ENCODE assay signal across 9 mouse cellular contexts in genomic region chr6:17750041-17750660, GRCm38 (mm10). TPM values are rescaled to one million over a fixed set of nuclear protein-coding genes. Genes with fewer than 3 reads are reported as not detected.
DNase-seq lines count a peak whose midpoint lies in the region; ATAC-seq and TF ChIP-seq lines count a peak whose summit lies in the region.
"Had no signal": no experiment of that assay in that cellular context is flagged by ENCODE, and none has a peak within 500 bp of the region (broad histone marks: within the 10 kb centered on the region; RNA-seq: fewer than 3 reads in every experiment).

No protein-coding gene starts in this region.

- no peak overlapping the region for H3K9ac ChIP-seq in stomach, embryonic 14.5 days (replicated peaks; ENCODE audit: low read depth, low read length)
- no peak overlapping the region for H3K9ac ChIP-seq in stomach, postnatal 0 days (ENCODE audit: low read length)
- no peak overlapping the region for H3K9ac ChIP-seq in limb, embryonic 14.5 days (ENCODE audit: low read depth, low read length, severe bottlenecking)
- H3K9ac ChIP-seq in stomach, embryonic 16.5 days (ENCODE audit: low read length) = no peak overlapping the region

- no peak for ATAC-seq in stomach, embryonic 14.5 days (ENCODE audit: insufficient number of reproducible peaks, insufficient read depth, low FRiP score, low read depth)
- no peak for ATAC-seq in stomach, postnatal 0 days (ENCODE audit: low FRiP score, low TSS enrichment)
- ATAC-seq in limb, embryonic 14.5 days (ENCODE audit: low FRiP score, low read depth) = no peak
- ATAC-seq in stomach, embryonic 16.5 days (ENCODE audit: insufficient read depth, low FRiP score) = no peak
- ATAC-seq: inflammation-experienced regulatory T-cells, adult 6 months had no signal

- no peak overlapping the region for H3K27ac ChIP-seq in stomach, embryonic 14.5 days (ENCODE audit: low read length)
- no peak overlapping the region for H3K27ac ChIP-seq in stomach, postnatal 0 days (replicated peaks)
- H3K27ac ChIP-seq in limb, embryonic 14.5 days (replicated peaks; ENCODE audit: low read depth, low read length) = no peak overlapping the region
- H3K27ac ChIP-seq in stomach, embryonic 16.5 days (ENCODE audit: low read length) = no peak overlapping the region
- no peak overlapping the region for H3K27ac ChIP-seq in kidney, adult 2 months (ENCODE audit: insufficient read depth, low read depth, low read length)

- WGBS in stomach, embryonic 14.5 days = 72% methylated on average over 9 of the region's 9 CpGs
- 71% methylated on average over 9 of the region's 9 CpGs for WGBS in stomach, postnatal 0 days
- WGBS in limb, embryonic 14.5 days = 77% methylated on average over 9 of the region's 9 CpGs
- WGBS in stomach, embryonic 16.5 days = 78% methylated on average over 9 of the region's 9 CpGs
- 90% methylated on average over 9 of the region's 9 CpGs for WGBS in kidney, adult 2 months

- H3K27me3 ChIP-seq in stomach, embryonic 14.5 days (ENCODE audit: control insufficient read depth, insufficient read depth, low read length) = no peaks in the 10 kb centered on the region
- no peaks in the 10 kb centered on the region for H3K27me3 ChIP-seq in stomach, postnatal 0 days (ENCODE audit: control insufficient read depth, insufficient read depth, low read length)
- H3K27me3 ChIP-seq in limb, embryonic 14.5 days (ENCODE audit: control insufficient read depth, insufficient read depth, low read length) = no peaks in the 10 kb centered on the region
- no peaks in the 10 kb centered on the region for H3K27me3 ChIP-seq in stomach, embryonic 16.5 days (ENCODE audit: control insufficient read depth, insufficient read depth, low read length)
- H3K27me3 ChIP-seq in kidney, adult 2 months (replicated peaks; ENCODE audit: control insufficient read depth, insufficient read depth, low read length) = no peaks in the 10 kb centered on the region

- H3K36me3 ChIP-seq in stomach, embryonic 14.5 days (ENCODE audit: control insufficient read depth, insufficient read depth, low read length) = no peaks in the 10 kb centered on the region
- H3K36me3 ChIP-seq in stomach, postnatal 0 days (ENCODE audit: control insufficient read depth, insufficient read depth, low read length) = no peaks in the 10 kb centered on the region
- no peaks in the 10 kb centered on the region for H3K36me3 ChIP-seq in limb, embryonic 14.5 days (ENCODE audit: control insufficient read depth, insufficient read depth, low read length)
- no peaks in the 10 kb centered on the region for H3K36me3 ChIP-seq in stomach, embryonic 16.5 days (ENCODE audit: control insufficient read depth, insufficient read depth, low read length)
- no peaks in the 10 kb centered on the region for H3K36me3 ChIP-seq in kidney, adult 2 months (ENCODE audit: control insufficient read depth, insufficient read depth, low read length)

- 0 out of 2 replicates have a peak overlapping the region, but pooled peaks have one; percentile 25 for H3K4me3 ChIP-seq in stomach, embryonic 14.5 days (ENCODE audit: low read depth, low read length)
- no peak overlapping the region for H3K4me3 ChIP-seq in stomach, postnatal 0 days (ENCODE audit: low read depth, low read length)
- H3K4me3 ChIP-seq in limb, embryonic 14.5 days (replicated peaks; ENCODE audit: low read length) = no peak overlapping the region
- H3K4me3 ChIP-seq in stomach, embryonic 16.5 days (replicated peaks; ENCODE audit: low read length) = 0 out of 2 replicates have a peak overlapping the region, but pooled peaks have one; percentile 2
- no peak overlapping the region for H3K4me3 ChIP-seq in kidney, adult 2 months (ENCODE audit: insufficient read depth, low read depth, low read length)

- no peaks in the 10 kb centered on the region for H3K9me3 ChIP-seq in stomach, embryonic 14.5 days (ENCODE audit: control insufficient read depth, low read depth, low read length)
- no peaks in the 10 kb centered on the region for H3K9me3 ChIP-seq in stomach, postnatal 0 days (ENCODE audit: control insufficient read depth, low read length)
- H3K9me3 ChIP-seq in limb, embryonic 14.5 days (ENCODE audit: control insufficient read depth, low read length) = no peaks in the 10 kb centered on the region
- no peaks in the 10 kb centered on the region for H3K9me3 ChIP-seq in stomach, embryonic 16.5 days (replicated peaks; ENCODE audit: control insufficient read depth, low read length)

- H3K4me1 ChIP-seq in stomach, embryonic 14.5 days (ENCODE audit: control insufficient read depth, insufficient read depth, low read length) = 0 out of 2 replicates have a peak, but pooled peaks cover 2% of the 10 kb centered on the region
- H3K4me1 ChIP-seq in stomach, postnatal 0 days (replicated peaks; ENCODE audit: control insufficient read depth, insufficient read depth) = no peaks in the 10 kb centered on the region
- H3K4me1 ChIP-seq in limb, embryonic 14.5 days (ENCODE audit: control insufficient read depth, insufficient read depth, low read length) = 0 out of 2 replicates have a peak, but pooled peaks cover 5% of the 10 kb centered on the region
- H3K4me1 ChIP-seq in stomach, embryonic 16.5 days (ENCODE audit: control insufficient read depth, insufficient read depth, low read length) = peaks cover 8% of the 10 kb centered on the region; the same call in 1 of the 2 replicates
- peaks cover 4% of the 10 kb centered on the region; the same call in 1 of the 2 replicates for H3K4me1 ChIP-seq in kidney, adult 2 months (ENCODE audit: control insufficient read depth, insufficient read depth, low read length)

- no peak for TF ChIP-seq CTCF in stomach, postnatal 0 days (IDR thresholded peaks at IDR 0.05; ENCODE audit: low read depth)
- TF ChIP-seq CTCF in kidney, adult 2 months (conservative IDR thresholded peaks at IDR 0.05; ENCODE audit: insufficient read depth, insufficient read length, low read depth, low read length) = no peak

- no peak for TF ChIP-seq EP300 in stomach, postnatal 0 days (optimal IDR thresholded peaks at IDR 0.05)

- peak overlapping the region; percentile 51; the same call in 1 of the 2 replicates for H3K4me2 ChIP-seq in stomach, embryonic 14.5 days (replicated peaks; ENCODE audit: low read depth, low read length)
- no peak overlapping the region for H3K4me2 ChIP-seq in stomach, postnatal 0 days (replicated peaks; ENCODE audit: low read depth)
- H3K4me2 ChIP-seq in limb, embryonic 14.5 days (replicated peaks; ENCODE audit: low read depth, low read length, severe bottlenecking) = peak overlapping the region; percentile 20; the same call in 1 of the 2 replicates
- no peak overlapping the region for H3K4me2 ChIP-seq in stomach, embryonic 16.5 days (ENCODE audit: low read depth, low read length)

- DNase-seq in cerebellum, adult 18-20 months = peak; percentile 21 to 44
- DNase-seq in cerebellum, postnatal 4 days (ENCODE audit: low spot score in 2 of 2) = no peak
- DNase-seq in stomach, postnatal 0 days (ENCODE audit: low spot score) = no peak
- DNase-seq in limb, embryonic 14.5 days (ENCODE audit: low spot score) = no peak
- no peak for DNase-seq in adrenal gland, postnatal 10 days
- no peak for DNase-seq in kidney, adult 2 months

- no peak for TF ChIP-seq POLR2A in limb, embryonic 14.5 days (IDR thresholded peaks at IDR 0.05; ENCODE audit: borderline replicate concordance, extremely low read depth, insufficient read depth, insufficient read length)
- no peak for TF ChIP-seq POLR2A in kidney, adult 2 months (IDR thresholded peaks at IDR 0.05; ENCODE audit: low read depth, low read length)

RNA-seq across cellular contexts. Expression of gene St7, which starts 57.4 kb away (rescaled TPM):
- polyA plus RNA-seq in stomach, embryonic 14.5 days (2014; fragmentation: Nextera tagmentation; extraction: Ambion mirVana) = 26.6 and 29.9 TPM in 2 replicates
- polyA plus RNA-seq in stomach, postnatal 0 days (2015; fragmentation: Nextera tagmentation; extraction: Ambion mirVana) = 11.8 and 12.5 TPM in 2 replicates
- 33.0 and 35.0 TPM in 2 replicates for polyA plus RNA-seq in limb, embryonic 14.5 days (2012; rRNA removed)
- 29.7 and 31.1 TPM in 2 replicates for polyA plus RNA-seq in limb, embryonic 14.5 days (2014; fragmentation: Nextera tagmentation; extraction: Ambion mirVana)
- 19.7 and 21.5 TPM in 2 replicates for polyA plus RNA-seq in stomach, embryonic 16.5 days (2015; fragmentation: Nextera tagmentation; extraction: Ambion mirVana)
- 10 to 100 TPM; 18.2 to 21.6 TPM for total RNA-seq in adrenal gland, postnatal 10 days (2021)
- polyA plus RNA-seq in kidney, adult 2 months (2012; rRNA removed) = 14.3 and 17.0 TPM in 2 replicates

Comparison
In these comparisons a context has a peak if more than half of its experiments do, and no peak if none do; other contexts are left out.
1. DNase-seq: peak in cerebellum, adult 18-20 months (2 of 2); none in cerebellum, postnatal 4 days (0 of 2), stomach, postnatal 0 days (single experiment), limb, embryonic 14.5 days (single experiment), adrenal gland, postnatal 10 days (single experiment) and kidney, adult 2 months (single experiment).
2. H3K4me2 ChIP-seq: peak in stomach, embryonic 14.5 days (single experiment) and limb, embryonic 14.5 days (single experiment); none in stomach, postnatal 0 days (single experiment) and stomach, embryonic 16.5 days (single experiment).
3. H3K4me3 ChIP-seq: peak in stomach, embryonic 14.5 days (single experiment) and stomach, embryonic 16.5 days (single experiment); none in stomach, postnatal 0 days (single experiment), limb, embryonic 14.5 days (single experiment) and kidney, adult 2 months (single experiment).